Mouse (Mus musculus) induced T-regulatory cell, adult 2 months (primary cell): ENCODE measurements around the gene Fam72a.

ENCODE experiments used
- DNase-seq: peaks from one replicate; pipeline ENCODE4 v3.0.0-alpha.2; 2012; ENCODE audit warnings: low read depth

Fam72a gene

GRCm38 (mm10) chr1:131526371-131527270 lies 1.1 kb upstream of the Fam72a start:
- DNase-seq: peak; percentile 77

- no peak for DNase-seq
These were observed 391 bp downstream of the Fam72a start for GRCm38 (mm10) chr1:131528081-131528507.

- peak; percentile 51 for DNase-seq
These were observed 961 bp downstream of the Fam72a start for GRCm38 (mm10) chr1:131528561-131529166.

- DNase-seq: no peak
These were observed 12.1 kb downstream of the Fam72a start for GRCm38 (mm10) chr1:131539771-131540170.

GRCm38 (mm10) chr1:131540795-131541194 lies 13.1 kb downstream of the Fam72a start:
- no peak for DNase-seq

- DNase-seq: no peak
These were observed 13.7 kb downstream of the Fam72a start for GRCm38 (mm10) chr1:131541431-131541830.

GRCm38 (mm10) chr1:131541903-131542302 lies 14.2 kb downstream of the Fam72a start:
- DNase-seq: no peak

GRCm38 (mm10) chr1:131543886-131544565 lies 16.3 kb downstream of the Fam72a start:
- no peak for DNase-seq

GRCm38 (mm10) chr1:131546798-131547690 lies 19.3 kb downstream of the Fam72a start:
- no peak for DNase-seq

GRCm38 (mm10) chr1:131548494-131549365 lies 21.0 kb downstream of the Fam72a start:
- DNase-seq: no peak

- DNase-seq: no peak
These were observed 24.3 kb downstream of the Fam72a start for GRCm38 (mm10) chr1:131551956-131552355.

GRCm38 (mm10) chr1:131553428-131553827 lies 25.7 kb downstream of the Fam72a start:
- no peak for DNase-seq

- peak; percentile 90 for DNase-seq
These were observed 27.5 kb downstream of the Fam72a start for GRCm38 (mm10) chr1:131555042-131555812.

- DNase-seq: no peak
These were observed 32.8 kb downstream of the Fam72a start for GRCm38 (mm10) chr1:131560500-131560899.

GRCm38 (mm10) chr1:131562081-131562480 lies 34.4 kb downstream of the Fam72a start:
- no peak for DNase-seq

- peak; percentile 41 for DNase-seq
These were observed 38.4 kb downstream of the Fam72a start for GRCm38 (mm10) chr1:131566056-131566455.

- DNase-seq: no peak
These were observed 42.0 kb downstream of the Fam72a start for GRCm38 (mm10) chr1:131569721-131570120.

- no peak for DNase-seq
These were observed 42.7 kb downstream of the Fam72a start for GRCm38 (mm10) chr1:131570391-131570790.

GRCm38 (mm10) chr1:131573721-131574120 lies 46.0 kb downstream of the Fam72a start:
- DNase-seq: peak; percentile 65
